Mouse (Mus musculus): ENCODE data around the gene H2-Oa.

H2-Oa gene

DNA sequence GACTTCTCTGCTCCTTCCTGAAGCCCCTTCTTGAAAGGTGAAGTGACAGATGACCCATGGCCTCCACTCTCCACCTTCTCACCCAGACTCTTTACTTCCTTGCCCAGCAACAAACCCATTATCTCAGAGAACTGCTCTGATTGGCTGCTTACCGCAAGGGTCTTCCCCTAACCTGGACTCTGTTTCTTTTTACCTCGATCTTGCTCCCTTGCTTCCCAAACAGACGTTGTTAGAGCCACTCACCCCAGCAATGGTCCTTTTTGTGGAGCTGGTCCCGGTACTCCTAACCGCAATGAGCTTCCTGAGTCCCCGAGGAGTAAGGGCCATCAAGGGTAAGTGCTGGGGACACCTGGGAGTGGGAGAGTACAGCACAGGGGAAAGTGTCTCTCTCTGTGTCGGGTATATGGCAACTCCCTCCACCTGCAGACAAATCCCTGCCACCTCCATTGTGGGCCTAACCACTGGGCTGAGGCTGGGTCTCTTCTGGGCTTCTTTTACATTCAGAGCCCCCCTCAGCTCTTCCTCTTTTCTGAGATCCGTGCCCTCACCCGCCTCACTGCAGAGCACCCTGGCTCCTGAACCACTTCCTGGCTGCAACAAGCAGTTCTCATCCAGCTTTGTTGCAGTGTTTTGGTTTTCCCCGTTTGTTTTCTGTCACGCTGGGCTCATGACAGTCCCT is at the start of gene H2-Oa:
Gene H2-Oa (plus strand): TSS at position 144 of the 679 bp plus-strand sequence.
- no peak for DNase-seq (ENCODE audit: low spot score)

DNA sequence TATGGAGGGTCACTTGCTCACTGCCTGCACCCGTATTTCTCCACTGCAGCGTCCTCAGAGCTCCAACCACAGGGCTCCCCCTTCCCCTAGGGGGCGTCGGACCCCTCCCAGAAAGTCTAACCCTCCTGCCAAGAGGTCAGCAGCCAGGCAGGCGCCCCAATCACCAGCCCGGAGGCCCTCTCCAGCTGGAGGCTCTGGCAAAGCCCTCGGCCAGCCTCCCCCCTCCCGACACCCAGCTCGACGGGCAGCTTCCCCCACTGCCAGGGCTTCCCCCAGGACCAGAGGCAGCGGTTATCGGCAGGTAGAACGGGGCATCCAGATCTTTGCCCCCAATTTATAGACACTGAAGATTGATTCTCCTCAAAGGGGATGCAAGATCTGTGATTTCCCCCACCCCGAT is 46.2 kb upstream of the H2-Oa start:
- DNase-seq (ENCODE audit: low spot score): no peak

DNA sequence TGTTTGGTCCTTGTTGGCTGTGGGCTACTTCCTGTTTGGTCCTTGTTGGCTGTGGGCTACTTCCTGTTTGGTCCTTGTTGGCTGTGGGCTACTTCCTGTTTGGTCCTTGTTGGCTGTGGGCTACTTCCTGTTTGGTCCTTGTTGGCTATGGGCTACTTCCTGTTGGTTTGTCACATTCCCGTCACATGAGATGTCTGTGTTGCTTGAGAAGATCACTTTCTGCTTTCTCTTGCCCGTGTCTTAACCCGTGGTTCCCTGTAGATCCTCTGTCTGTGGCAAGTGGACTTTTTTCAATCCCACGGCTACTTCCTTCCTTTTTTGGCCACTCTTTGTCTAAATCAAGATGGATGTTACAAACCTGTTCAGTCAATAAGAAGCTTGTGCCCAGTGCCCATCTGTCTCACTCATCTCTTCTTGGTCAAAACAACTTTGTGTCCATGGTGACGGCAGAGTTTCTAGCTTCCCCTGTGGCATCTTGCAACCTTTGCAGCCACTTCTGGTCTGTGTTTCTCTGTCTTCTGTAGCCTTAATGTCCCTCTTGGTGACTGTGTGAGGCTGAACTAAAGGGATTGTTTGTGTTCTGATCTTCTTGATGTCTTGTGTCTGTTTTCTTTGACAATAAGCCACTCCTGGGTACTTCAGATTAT is 44.6 kb upstream of the H2-Oa start:
- no peak for DNase-seq (ENCODE audit: low spot score)

DNA sequence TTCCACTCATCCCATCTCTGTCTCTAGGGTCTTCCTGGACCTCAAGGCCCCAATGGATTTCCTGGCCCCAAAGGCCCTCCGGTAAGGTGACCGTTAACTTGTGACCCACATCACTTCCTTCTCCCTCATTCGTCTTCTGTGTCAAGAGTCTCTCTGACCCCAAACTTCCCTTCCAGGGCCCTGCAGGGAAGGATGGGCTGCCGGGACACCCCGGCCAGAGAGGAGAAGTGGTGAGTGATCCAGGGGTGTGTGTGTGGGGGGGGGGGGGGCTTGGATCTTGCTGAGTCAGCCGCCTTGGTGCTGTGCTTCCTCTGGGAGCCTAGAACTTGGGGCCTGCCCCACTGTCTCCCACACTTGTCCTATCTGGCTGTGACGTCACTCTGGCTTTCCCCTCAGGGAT is 34.9 kb upstream of the H2-Oa start:
- DNase-seq (ENCODE audit: low spot score): no peak

DNA sequence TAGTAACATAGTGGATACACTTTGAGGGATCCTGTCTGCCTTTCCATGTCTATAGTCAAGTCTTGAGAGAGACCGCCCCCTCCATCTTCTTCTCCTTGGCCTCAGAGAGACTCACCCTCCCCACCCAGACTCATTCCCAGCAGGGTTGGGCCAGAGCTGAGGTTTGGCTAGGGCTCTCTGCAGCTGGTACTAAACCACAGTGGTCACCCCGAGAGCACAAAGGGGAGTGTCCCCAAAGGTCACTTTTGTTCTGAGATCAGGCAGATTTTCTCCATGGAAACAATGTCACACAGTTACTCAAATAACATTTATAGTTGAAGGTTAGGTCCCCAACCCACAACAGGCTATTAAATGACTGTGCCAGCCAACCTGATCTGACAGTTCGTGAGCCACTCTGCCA is 23.3 kb upstream of the H2-Oa start:
- DNase-seq (ENCODE audit: low spot score): no peak

DNA sequence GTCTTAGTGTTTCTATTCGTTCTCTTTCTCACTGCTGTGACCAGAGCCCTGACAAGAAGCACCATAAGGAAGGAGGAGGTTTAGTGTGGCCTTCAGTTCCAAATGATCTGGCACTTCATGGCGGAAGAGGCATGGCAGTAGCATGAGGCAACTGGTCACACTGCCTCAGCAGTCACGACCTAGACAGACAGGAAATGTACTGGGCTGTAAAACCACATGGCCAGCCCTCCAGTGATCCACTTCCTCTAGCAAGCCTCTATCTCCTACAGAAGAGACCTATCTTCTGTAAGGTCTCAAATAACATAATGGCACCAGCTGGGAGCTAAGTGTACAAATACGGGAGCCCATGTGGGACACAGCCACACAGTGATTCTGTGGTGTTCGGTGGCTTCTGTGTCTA is 20.0 kb upstream of the H2-Oa start:
- DNase-seq (ENCODE audit: low spot score): no peak

DNA sequence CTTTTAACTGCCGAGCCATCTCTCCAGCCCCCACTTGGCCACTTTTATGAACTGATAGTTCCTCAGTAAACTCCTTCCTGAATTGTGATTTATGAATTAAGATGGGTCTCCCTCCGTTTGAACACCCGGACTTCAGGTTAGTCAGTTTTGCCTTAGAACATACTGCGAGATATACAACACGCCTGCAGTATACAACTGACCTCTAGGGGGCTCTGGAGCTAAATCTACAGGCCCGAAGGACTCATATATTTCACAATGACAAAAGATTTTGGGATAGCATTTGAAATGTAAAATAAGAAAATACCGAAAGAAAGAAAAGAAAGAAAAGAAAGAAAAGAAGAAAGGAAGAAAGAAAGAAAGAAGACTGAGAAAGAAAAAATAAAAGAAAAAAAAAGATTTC is 16.9 kb upstream of the H2-Oa start:
- peak; percentile 58 for DNase-seq (ENCODE audit: low spot score)

DNA sequence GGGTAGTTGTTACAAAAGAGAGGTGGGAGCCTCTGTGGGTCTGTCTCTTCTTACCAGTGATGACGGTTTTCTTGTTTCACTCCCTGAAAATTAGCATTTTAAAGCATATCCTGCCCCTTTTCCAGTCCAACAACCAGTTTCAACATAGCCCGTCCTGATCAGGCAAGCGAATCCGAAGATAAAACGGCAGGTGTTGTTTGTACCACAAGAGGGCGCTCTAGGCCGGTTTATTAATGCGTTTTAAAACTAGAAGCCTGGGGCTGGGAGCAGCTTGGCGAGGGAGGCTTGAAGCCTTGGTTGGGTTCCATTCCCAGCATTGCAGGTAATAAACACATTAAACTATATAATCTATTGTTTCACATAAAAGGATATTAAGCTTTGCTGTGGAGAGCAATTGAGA is 14.6 kb upstream of the H2-Oa start:
- DNase-seq (ENCODE audit: low spot score): peak; percentile 67

DNA sequence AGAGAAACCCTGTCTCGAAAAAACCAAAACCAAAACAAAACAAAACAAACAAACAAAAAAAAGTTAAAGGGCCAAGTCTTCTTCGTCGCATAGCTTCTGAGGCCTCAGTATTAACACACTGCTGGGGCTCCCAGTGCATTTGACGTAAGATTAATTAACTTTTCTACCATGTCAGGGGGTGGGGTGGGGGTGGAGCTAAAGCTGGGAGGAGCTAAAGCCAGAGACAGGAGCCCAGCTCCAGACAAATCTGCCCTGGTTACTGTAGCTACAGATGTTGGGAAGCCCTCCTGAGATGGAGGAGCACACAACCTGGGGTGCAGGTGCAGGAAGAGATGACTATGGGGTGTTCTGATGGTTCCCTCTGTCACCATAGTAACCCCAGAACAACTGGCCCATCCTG is 14.0 kb upstream of the H2-Oa start:
- no peak for DNase-seq (ENCODE audit: low spot score)

DNA sequence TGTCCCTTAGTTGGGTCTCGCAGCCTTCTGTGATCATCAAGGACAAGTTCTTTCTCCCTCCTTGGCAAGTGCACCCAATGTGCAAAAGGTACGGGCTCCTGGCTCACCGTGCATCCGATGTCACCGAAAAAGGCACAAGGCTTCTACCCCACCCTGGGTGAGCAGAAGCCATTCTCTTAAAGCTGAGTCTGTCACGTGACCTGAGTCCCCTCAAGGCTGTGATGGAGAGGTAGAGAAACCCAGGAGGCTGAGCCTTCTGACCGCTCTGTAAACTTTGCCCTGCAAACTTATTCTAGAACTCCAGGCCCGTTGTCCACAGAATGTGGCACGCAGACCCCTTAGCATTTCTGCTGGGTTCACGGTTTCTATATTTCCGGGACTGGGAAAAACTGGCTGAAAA is 13.1 kb upstream of the H2-Oa start:
- no peak for DNase-seq (ENCODE audit: low spot score)

DNA sequence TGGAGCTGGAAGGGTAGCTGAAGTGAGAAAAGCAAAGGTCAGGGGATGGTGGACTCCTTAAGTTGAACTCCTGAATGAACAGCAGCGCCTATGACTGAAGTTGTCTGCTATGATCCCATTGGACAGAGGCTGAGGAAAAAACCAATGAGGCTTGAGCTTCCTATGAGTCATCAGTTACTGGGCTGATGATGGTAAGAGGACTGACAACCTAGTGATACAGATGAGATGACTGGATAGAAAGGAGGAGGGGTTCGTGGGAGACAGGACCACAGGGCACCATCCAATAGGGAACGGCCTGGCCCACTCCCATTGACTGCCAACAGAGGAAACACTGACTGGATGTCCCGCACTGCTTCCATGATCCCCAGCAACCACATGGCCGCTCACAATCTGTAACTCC is 12.5 kb upstream of the H2-Oa start:
- no peak for DNase-seq (ENCODE audit: low spot score)

DNA sequence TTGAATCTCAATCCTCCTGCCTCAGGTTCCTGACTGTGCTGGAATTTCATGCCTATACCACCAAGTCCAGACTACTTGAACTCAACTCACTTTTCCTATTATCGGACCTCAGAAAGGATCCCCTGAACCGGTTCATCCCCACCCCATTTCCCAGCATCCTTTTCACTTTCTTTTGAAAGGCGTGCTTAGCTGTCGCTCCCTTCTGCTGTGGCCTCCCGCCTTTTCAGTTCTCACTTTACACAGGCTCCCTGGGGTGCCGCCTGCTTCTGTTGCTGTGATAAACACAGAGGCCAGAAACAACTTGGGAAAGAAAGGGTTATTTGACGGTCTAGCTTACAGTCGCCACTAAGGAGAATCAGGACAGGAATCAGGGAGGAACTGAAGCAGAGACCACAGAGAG is 9.0 kb upstream of the H2-Oa start:
- no peak for DNase-seq (ENCODE audit: low spot score)

DNA sequence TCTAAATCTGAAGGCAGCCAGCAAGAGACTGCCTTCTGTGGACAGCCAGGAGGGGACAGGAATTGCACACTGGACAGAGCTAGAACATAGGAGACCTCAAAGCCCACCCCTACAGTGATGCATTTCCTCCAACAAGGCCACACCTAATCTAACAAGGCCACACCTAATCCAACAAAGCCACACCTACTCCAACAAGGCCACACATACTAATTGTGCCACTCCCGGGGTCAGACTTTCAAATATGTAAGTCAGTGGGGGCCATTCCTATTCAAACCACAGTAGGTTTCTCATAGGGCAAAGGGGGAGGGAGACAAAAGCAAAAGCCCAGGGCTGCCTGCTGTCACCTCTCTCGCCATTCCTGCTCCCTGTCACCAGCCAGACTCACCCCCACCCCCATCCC is 4.8 kb upstream of the H2-Oa start:
- DNase-seq (ENCODE audit: low spot score): no peak

DNA sequence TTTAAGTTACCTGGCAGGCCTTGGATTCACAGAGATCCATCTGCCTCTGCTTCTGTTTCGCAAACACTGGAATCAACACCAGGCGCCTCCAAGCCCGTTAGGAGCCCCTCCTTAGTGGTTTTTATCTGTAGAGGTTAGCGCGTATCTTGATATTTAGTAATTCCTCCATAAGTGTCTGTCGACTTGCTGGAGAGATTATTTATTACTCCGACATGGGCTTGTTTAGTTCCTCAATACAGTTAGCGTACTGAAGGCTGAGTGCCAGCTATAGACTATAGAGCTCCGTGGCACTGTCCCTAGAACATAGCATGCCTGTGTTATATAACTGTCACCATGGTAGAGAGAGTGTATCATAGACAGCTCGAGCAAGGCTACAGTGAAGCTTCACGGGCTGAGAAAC is 4.0 kb upstream of the H2-Oa start:
- no peak for DNase-seq (ENCODE audit: low spot score)

DNA sequence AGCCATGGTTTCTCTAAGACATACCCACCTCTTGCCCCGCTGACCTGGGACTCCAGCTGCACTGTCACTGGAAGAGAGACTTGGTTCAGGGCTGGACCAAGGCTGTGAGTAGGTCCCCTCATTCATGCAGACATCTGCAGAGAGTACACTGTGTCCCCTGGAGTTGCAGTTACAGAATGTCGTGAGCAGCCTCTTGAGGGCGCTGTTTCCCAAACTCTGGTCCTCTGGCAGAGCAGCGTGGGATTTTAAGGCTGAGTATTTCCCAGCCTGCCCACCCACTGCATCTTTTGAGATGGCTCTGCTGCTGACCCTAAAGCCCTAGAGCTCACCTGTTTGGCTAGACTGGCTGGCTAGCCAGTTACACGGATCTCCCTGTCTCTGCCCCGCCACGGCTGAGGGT is 1.2 kb upstream of the H2-Oa start:
- DNase-seq (ENCODE audit: low spot score): no peak

DNA sequence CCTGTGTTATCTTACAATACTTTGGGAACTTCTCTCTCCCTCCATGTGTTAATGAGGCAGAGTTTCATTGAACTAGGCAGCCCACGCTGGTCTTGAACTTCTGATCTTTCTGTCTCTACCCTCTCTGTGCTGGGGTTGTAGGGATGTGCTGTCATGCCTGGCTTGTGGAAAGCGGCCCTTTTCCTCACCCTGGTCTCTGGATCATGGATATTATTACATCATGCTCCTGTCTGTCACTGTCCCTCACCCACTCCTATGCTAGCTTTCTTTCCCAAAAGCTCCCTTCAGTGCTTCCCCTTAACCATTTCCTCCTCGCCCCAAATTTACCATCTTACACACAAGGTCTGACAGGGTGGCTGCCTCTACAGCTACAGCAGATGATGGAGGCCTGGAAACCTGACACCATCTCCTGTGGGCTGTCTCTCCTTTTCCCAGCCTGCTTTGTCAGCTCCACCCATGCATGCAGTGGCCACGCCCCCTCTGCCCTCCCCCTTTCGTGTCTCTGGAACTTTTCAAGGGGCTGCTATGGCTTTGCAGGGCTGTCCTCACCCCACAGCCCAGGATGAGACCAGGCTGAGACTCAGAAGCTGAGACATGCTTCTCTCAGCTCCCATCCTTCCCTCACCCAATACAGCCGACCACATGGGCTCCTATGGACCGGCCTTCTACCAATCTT is 1.2 kb downstream of the H2-Oa start:
- DNase-seq (ENCODE audit: low spot score): no peak

DNA sequence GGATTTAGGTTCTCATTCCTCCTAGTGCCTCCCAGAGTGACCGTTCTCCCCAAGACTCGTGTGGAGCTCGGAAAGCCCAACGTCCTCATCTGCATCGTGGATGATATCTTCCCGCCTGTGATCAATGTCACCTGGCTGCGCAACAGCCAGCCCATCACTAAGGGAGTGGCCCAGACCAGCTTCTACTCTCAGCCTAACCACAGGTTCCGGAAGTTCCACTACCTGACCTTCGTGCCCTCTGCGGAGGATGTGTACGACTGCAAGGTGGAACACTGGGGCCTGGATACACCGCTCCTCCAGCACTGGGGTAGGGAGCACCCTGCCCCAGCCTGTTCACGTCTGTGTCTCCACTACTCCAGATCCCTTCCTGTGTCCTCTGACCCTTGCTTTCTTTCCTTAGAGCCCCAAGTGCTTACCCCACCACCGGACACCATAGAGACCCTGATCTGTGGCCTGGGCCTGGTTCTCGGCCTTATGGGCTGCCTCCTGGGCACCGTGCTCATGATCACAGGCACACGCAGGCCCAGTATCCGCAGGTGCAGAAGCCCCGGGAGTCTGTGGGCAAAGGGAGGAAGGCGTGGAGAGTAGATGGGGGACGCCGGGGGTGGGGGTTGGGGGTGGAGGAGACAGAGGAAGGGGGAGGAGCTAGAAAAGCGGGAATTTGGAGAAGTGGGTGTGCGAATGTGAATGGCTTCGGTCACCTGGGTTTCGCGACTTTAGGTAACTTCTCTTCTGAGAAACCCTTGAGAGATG is 2.3 kb downstream of the H2-Oa start:
- no peak for DNase-seq (ENCODE audit: low spot score)

DNA sequence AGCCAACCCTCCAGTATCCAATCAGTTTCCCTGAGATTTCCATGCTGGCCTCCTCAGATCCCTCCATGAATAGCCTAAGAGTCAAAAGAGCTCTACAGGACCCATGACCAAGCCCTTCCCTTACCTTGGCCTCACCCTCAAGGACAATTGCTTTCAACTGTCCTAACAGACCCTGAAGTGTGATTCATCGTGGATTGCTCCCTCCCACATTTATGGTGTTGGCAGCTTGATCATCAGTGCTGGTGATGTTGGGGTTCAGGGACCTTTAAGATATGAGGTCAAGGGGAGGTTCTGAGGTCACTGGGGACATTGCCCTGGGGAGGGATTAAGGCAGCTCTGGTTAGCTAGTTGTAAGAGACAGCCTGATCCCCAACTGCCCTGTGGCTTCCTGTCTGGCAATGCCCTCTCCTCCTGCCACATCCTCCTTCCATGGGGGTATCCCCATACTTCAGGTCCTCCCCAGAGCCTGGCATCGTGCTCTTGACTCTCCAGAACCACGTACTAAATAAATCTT is 4.4 kb downstream of the H2-Oa start:
- no peak for DNase-seq (ENCODE audit: low spot score)

DNA sequence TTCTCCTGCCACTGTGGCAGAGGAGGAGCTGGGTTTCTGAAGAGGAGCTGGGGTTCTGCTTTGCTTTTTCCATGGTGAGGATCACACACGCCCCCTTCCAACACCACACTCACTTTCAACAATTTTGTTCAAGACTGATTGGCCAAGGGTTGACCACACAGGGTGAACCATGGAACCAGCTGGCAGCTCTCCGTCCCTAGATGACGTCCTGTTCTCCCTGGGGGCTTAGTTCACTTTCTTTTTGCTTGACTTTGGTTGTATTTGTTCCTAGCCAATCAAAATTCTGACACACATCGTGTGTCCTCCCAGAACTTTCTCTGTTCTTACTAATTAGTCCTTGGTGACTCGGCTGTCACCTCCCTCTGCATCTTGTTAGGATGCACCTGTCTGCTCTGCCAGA is 5.1 kb downstream of the H2-Oa start:
- DNase-seq (ENCODE audit: low spot score): no peak

DNA sequence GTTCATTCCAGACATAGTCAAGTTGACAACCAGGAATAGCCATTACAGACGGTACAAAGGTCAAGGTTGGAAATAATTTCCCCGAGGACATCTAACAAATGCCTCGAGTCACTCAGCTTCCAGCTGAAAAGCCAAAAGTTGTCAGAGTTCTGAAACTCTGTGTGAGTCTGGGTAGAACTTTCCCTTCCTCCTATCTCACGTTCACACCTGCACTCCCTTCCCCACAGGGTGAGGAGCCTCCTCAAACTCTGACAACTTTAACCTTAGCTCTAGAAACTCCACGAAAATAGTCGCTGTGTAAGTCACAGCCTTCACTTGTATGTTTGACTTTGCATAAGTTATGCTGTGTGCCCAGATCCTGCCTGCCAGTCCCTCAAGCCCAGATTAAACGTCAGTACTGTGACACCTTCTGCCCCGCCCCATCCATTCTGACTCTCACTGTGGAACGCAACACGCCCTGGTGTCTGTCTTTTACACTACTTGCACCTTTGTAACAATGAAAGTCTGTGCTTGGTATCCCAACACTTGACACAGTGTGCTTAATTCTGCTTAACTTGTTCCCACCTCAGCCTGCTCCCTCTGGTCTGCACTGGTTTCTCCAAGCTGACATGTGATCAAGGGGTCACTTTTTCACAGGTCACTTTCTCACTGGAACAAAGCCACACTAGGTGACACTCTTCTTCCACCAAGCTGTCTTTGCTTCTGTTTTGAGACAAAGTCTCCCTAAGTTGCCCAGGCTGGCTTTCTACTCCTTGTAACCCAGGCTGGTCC is 6.8 kb downstream of the H2-Oa start:
- no peak for DNase-seq (ENCODE audit: low spot score)

DNA sequence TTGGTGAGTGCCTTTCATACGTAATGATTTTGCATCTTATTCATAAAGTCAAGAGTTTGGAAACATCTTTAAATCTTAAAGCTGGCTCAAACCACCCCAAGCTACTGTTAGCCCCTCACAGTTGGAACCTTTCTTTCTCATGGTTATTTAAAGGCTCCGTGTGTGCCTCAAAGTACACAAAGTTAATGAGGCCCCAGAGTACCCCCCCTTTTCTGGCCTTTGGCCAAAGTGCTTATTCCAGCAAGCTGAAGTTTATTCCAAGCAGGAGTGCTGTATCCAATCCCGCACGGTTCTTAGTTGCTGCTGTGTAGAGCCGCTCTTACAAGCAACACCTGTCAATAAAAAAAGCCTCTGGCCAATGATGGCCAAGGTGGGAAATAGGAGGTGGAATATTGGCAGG is 7.4 kb downstream of the H2-Oa start:
- no peak for DNase-seq (ENCODE audit: low spot score)

DNA sequence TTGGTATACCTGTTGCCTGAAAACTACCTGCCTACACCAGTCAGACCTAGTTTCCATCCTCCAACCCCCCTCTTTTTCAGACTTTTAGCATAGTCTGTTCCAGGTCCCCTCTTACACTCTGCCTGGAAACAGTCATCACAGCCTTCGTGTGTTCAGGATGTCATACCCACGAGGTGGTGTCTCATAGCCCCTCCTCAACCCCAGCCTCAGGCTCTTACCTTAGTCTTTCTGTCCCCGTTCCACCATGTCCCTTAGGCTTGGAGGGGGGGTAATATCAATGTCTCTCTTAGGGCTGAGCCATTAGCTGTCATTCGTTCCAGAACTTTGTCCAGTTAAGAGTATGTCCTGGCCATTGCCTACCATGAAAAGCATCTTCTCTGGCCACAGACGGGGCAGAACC is 9.0 kb downstream of the H2-Oa start:
- no peak for DNase-seq (ENCODE audit: low spot score)

All from urinary bladder, postnatal 25 days (tissue).